Mouse (Mus musculus): ENCODE measurements around the gene Ccdc88a.
A peak's percentile ranks its signal among the peaks of the same experiment; 100 is the strongest.
"Not testable (repeated sequence)": the region's sequence is repeated elsewhere in the genome, so short reads cannot be mapped to it uniquely, and the experiment has no call there.

The Ccdc88a gene

GRCm38 (mm10) chr11:29493135-29493534, 119.7 kb downstream of the Ccdc88a start:
- no peak for DNase-seq

- DNase-seq, result no peak
Observed at GRCm38 (mm10) chr11:29496962-29497361, 123.5 kb downstream of the Ccdc88a start.

GRCm38 (mm10) chr11:29503948-29504893, 130.8 kb downstream of the Ccdc88a start:
- no peak for DNase-seq

DNA sequence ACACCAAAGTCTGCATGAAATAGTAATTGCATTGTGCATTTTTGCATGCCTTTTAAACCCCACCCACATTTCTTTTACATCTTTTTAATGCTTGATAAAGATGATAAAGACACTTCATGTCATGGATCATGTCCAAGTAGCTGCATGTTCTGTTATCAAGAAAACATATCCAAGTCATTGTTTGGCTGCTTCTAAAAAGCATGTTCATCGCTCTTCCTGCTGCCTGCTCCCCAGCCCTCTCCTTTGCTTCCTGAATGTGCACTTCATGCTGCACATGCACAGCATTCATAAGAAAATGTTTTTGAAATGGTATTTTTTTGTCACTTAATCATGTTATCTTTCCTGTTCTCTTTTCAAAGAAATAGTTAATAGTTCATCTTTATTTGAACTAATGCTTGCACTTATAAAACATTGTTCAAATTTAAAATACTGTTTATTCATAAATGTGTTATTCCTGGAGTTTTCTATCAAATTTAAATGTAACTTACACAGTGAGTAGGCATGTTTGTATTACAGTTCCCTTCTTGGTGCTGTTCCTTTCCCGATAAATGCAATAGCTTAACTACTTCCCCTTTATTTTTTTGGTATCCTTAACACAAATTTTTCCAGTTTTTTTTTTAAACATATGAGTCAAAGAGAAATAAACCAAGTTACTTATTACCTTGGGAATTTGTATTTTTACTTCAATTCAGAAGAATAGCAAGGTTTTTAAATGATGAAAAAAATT, 131.6 kb downstream of the Ccdc88a start:
- DNase-seq, result no peak

GRCm38 (mm10) chr11:29509421-29509820, 136.0 kb downstream of the Ccdc88a start:
- DNase-seq, result no peak

DNA sequence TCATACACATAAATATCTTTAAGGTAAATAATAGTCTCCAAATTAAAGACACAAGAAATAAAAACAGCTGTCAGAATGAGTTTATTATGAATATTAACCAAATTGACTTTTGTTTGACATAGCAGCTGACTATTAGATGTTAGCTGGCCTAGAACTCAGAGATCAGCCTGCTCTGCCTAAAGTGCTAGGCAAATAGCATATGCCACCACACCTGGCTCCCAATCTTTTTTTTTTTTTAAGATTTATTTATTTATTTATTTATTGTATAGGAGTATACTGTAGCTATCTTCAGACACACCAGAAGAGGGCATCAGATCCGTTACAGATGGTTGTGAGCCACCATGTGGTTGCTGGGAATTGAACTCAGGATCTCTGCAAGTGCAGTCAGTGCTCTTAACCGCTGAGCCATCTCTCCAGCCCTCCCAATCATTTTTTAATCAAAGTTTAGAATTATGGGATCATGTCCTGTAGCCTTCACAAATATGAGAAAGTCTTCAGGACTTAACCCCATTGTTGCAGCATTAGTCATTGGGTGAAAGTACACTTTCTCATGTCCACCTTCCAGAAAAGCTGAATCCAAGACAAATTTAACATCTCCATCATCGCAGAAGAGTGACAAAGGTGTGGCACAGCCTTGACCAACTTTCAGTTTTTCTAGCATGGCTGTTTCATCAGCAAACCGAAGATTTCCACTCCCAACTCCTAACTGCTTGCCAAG, 139.5 kb downstream of the Ccdc88a start:
- no peak for DNase-seq

- no peak for DNase-seq
Observed at GRCm38 (mm10) chr11:29514325-29514681, 140.8 kb downstream of the Ccdc88a start.

DNA sequence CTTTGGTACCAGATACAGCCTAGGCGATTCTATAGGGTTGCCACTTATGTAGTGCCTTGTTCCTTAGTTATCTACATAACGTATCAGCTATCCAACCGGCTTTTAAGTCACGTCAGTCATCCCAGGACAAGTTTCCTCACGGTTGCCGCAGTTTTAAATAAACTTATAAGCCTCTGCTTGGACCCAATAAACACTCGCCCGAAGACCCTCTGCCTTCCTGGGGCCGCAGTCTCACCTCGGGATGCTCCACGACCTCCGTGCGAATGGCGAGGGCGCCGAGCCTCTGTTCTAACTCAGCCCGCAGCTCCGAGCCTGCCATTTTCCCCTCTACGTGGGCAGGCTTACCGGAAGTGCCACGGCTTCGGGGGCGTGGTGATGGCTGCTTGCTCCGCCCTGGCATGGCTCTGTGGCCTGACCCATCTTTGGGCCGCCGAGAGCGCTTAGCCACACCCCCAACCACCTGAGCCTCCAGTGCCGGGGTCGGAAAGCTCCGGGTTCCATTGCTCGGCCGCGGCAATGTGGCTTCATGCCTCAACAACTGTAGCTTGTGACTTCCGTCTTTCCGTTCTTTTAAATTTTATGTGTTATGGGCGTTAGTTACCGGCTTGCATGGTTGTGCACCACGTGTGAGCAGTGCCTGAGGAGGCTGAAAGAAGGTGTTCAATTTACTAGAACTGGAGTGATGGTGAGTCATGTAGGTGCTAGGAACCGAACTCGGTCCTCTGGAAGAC, 141.4 kb downstream of the Ccdc88a start, which contains the start of gene Prorsd1:
Prorsd1 (minus strand) TSS at position 352 of the 731 bp plus-strand sequence.
- DNase-seq, result peak; percentile 86

DNA sequence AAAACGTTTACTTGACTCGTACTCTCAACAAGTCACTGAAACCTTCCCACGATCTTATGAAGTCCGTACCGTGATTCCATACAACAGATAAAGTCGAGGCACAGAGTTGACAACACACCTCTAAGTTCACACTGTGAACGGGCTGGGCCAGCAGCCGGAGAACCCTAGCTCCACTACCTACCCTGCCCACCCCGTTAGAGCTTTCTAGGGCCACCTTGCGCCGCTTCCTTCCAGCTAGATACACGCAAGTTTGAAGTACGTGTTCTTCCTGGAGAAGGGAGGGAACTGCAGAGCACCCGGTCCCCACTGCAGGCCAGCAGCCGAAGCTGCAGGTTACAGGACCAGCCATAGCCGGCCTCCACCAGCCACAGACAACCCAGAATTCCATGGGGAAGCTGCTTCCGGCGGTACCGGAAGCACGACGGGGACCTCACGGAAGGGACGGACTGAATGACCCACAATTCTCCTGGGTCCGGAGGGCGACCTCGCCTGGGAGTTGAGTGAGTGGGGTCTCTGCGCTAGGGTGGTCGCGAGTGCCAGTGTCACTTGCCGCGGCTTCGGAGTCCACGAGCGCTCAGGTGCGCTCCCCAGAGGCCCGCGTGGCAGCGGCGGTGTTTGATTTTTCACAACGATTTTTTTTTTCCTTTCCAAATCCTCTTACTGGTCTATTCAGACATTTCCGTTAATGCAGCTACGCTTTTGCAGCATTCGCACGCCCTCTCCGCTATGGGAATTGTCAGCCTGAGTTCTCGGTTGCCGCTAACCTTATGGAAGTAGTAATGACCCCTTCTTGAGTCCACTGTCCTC, 152.7 kb downstream of the Ccdc88a start, which contains the start of gene Mtif2:
Mtif2 (plus strand) TSS at position 421 of the 807 bp plus-strand sequence.
- peak; percentile 74 for DNase-seq

DNA sequence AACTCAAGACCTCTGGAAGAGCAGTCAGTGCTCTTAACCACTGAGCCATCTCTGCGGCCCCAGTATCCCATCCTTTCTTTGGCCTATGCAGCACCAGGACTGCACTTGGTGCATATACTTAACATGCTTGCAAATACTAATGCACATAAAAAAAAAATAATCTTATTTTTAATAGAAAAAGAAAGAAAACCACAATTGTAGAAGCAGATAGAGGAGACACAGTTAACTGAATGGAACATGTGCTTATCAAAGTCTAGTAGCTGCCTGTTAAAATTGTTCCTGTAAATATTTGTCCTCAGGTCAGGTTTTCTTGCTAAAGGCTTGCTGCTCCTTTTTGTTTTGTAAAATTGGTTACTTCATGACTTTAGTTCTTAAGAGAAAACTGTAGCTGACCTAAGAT, 164.7 kb downstream of the Ccdc88a start:
- DNase-seq, result no peak

DNA sequence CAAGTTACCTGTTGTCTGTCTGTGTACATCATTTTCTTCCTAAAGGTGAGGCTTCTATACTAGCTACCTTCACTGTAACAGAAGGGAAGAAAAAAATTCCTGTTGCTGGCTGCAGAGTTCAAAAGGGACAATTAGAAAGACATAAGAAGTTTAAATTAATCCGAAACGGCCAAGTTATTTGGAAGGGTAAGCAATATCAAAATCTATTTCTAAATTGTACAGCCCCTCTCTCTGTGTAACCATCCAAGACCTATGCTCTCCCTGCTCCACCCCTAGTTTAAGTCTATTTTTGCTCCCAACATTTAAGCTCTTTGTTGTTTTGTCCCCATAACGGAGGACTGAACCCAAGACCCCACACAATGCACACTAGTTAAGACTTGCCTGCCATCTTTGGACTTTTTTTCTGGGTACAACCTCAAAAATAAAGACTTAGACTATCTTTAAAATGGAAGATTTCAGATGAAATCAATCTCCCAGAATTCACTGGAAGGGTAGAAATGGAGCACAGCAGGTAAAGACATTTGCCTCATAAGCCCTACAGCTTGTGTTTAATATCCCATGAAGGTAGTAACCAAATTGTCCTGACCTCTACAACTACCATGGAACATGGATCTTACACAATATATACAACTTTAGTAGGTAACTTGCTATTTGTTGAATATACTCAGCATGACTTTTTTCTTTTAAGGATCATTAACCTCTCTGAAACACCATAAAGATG, 170.9 kb downstream of the Ccdc88a start:
- DNase-seq, result no peak

DNA sequence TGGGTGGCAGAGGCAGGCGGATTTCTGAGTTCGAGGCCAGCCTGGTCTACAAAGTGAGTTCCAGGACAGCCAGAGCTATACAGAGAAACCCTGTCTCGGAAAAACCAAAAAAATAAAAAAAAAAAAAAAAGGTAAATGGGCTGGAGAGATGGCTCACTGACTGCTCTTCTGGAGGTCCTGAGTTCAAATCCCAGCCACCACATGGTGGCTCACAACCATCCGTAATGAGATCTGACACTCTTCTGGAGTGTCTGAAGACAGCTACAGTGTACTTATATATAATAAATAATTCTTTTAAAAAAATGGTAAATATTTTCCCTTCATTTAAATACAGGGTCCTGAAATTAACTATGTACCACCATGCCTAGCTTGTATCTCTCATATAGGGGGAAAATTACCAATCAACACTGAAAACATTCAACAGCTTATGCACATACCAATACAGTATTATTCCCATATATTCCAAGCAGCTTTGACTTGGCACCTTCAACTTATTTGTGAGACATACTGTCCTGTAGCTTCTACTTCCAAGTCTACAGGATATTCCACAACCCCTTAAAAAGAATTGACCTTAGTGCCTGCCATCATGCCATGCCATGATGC, 171.8 kb downstream of the Ccdc88a start:
- DNase-seq, result not testable (repeated sequence)

GRCm38 (mm10) chr11:29546297-29546696, 172.8 kb downstream of the Ccdc88a start:
- not testable (repeated sequence) for DNase-seq

DNA sequence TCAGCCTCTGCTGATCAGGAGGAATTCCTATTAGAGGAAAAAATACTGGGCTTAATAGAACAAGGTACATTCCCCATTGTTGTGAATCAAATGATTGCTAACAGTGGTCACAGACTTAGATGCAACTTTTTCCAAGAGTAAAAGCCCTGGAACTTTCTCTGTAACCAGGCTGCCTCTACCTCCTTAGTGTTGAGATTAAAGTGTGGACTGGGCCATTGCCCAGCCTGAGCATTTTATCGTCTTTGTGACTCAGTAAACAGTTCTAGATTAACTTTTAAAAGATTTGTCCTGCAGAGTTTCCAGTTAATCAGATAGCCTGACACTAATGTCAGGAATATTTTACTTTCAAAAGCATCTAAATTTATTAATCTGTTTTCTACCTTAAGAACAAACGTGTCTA, 173.3 kb downstream of the Ccdc88a start:
- DNase-seq, result no peak

- DNase-seq, result no peak
Observed at GRCm38 (mm10) chr11:29547249-29547751, 173.8 kb downstream of the Ccdc88a start.

DNA sequence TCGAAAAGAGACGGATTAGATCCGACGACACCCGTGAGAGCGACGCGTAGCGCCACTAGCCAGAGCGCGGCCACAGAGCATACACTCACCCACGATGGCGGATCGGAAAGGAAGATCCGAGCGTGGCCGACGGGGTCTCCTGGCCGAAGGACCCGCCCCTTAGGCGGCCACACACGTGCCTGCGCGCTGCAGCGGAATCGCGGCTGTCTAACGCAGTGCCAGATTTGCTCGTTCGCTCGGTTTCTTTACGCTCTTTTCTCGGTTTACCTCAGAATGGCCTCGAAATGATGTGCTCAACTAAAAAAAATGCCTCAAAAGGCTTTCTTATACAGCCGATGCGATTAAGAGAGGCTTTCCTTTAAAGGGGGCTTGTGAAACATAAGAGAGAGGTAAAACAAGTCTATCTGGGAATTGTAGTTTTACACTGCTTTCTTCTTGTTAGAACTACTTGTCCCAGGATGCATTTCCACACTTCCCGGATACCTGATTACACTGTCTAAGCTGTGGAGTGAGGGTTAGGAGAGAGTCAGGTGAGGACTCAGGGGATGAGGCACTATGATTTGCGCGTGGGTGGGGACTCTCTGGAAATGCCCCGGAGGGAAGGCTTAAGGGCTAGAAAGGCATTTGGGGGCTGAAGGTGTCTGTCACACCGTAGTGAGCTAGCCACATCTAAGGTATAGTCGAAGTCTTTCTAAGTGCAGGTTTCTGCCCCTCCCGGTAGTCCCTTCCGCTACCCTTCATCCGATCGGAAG, 174.5 kb downstream of the Ccdc88a start, which contains the start of the genes Clhc1 and Rps27a:
Clhc1 (plus strand) TSS at position 199 of the 752 bp plus-strand sequence.
Rps27a (minus strand) TSS at position 358 of the 752 bp plus-strand sequence.
- peak; percentile 90 for DNase-seq

DNA sequence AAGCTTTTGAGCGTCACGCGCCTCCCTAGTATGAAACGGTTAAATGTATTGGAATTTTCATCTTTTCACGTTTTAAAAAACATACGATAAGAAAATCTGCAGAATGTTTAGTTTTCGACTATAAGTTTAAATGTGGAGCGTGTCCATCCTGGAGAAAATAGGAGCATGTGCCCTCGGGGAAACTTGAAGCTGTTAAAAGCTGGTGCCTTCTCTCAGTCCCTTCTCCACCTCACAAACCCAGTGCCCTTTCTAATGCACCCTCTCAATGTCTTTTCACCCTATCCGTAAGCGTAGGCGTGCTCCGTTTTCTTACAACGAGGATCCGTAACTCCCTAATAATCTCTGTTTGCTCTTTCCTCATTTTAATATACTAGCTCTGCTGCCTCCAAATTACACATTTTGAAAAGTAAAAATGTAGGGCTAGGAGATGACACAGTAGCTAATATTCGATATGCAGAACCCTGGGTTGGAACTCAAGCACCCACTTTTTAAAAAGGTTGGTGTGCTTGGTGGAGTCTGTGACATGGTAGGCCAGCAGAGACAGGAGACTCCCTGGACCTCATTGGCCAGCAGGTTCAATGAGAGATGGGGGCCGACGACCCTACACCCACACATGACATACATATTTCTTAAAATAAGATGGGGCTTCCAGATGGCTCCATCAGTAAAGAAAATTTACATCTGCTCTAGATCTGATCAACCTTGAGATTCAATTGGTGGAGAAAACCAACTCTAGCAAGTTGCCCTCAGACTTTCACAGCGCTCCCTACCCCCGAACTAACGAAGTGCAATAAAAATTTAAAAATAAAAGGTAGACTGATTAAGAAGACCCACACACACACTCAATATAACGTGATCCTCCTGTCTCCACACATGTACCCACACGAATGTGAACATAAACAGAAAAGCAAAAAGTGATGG, 175.3 kb downstream of the Ccdc88a start:
- peak; percentile 18 for DNase-seq

DNA sequence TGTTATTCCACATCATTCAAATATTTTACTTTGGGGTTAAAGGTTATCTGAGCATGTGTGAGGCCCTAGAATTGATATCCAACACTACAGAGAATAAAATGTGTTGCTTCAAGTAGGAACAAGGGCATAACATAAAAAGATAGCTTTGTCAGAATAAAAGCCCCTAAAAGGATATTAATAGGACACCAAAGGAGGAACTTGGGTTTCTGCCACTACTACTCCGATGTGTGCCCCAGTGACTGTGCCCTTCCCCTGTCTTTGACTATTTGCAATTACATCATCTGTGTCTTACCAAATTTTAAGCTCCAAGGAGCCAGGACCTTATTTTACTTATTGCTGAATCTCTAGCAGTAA, 175.9 kb downstream of the Ccdc88a start:
- no peak for DNase-seq
